Comparison of ENCODE assay signal across 1 mouse cellular context in genomic region chr16:36985636-36986042, GRCm38 (mm10).
TF ChIP-seq lines count a peak whose summit lies in the region.

No protein-coding gene starts in this region.

TF ChIP-seq in MEL, 35 proteins besides CTCF, POLR2A, EP300 and RAD21:
- TF ChIP-seq MXI1 (IDR thresholded peaks at IDR 0.05; ENCODE audit: low read depth, low read length) (peak; percentile 71), MAX (IDR thresholded peaks at IDR 0.05; ENCODE audit: low read length) (peak; percentile 15; the same call in 1 of the 2 replicates), HCFC1 (IDR thresholded peaks at IDR 0.05; ENCODE audit: low read depth, low read length) (peak; percentile 32; the same call in 1 of the 2 replicates), CHD2 (IDR thresholded peaks at IDR 0.05; ENCODE audit: low read length) (no peak), ELF1 (IDR thresholded peaks at IDR 0.05; ENCODE audit: low read depth, low read length) (peak; percentile 61; the same call in 1 of the 2 replicates)
TF ChIP-seq in MEL: peak in this region for 4.
